Mouse (Mus musculus) heart, postnatal 0 days (tissue): ENCODE measurements around the gene Nfs1. TPM values are rescaled to one million over a fixed set of nuclear protein-coding genes. Genes with fewer than 3 reads are reported as not detected.
"Not testable (repeated sequence)": the region's sequence is repeated elsewhere in the genome, so short reads cannot be mapped to it uniquely, and the experiment has no call there.

Experiments used
- ATAC-seq: fragments of 200-750 bp; cut with Nextera tagmentation; 2 replicates; pipeline ENCODE4 v1.8.0; 2017; ENCODE audit warnings: low read depth, moderate number of reproducible peaks, moderate library complexity; ENCODE audit not compliant: insufficient read depth
- DNase-seq: peaks from one replicate; pipeline ENCODE4 v3.0.0-alpha.2; 2016; ENCODE audit warnings: low spot score
- H3K27ac ChIP-seq: fragments of 300-500 bp; sonication (generic); 2 replicates; pipeline ENCODE4 v1.5.1; 2014; ENCODE audit warnings: low read depth, mild to moderate bottlenecking
- H3K27me3 ChIP-seq: fragments of 300-500 bp; sonication (generic); 2 replicates; pipeline ENCODE4 v1.6.1; 2014; ENCODE audit warnings: low read length, mixed read lengths; ENCODE audit not compliant: control insufficient read depth, insufficient read depth
- H3K36me3 ChIP-seq: fragments of 300-500 bp; sonication (generic); replicated peaks from 2 replicates; pipeline ENCODE4 v1.6.1; 2014; ENCODE audit warnings: low read length, mixed read lengths; ENCODE audit not compliant: control insufficient read depth, insufficient read depth
- H3K4me1 ChIP-seq: fragments of 300-500 bp; sonication (generic); 2 replicates; pipeline ENCODE4 v1.6.1; 2014; ENCODE audit warnings: antibody characterized with exemption; ENCODE audit not compliant: control insufficient read depth, insufficient read depth
- H3K4me2 ChIP-seq: fragments of 300-500 bp; sonication (generic); 2 replicates; pipeline ENCODE4 v1.6.1; 2014; ENCODE audit warnings: low read depth, mild to moderate bottlenecking, low read length, moderate library complexity
- H3K4me3 ChIP-seq: fragments of 300-500 bp; sonication (generic); 2 replicates; pipeline ENCODE4 v1.5.1; 2014; ENCODE audit warnings: low read depth, low read length
- H3K9ac ChIP-seq: fragments of 300-500 bp; sonication (generic); replicated peaks from 2 replicates; pipeline ENCODE4 v1.6.1; 2014; ENCODE audit warnings: low read depth, low read length, mixed read lengths
- H3K9me3 ChIP-seq: fragments of 300-500 bp; sonication (generic); replicated peaks from 2 replicates; pipeline ENCODE4 v1.6.1; 2016; ENCODE audit warnings: low read length; ENCODE audit not compliant: control insufficient read depth
- CTCF ChIP-seq: IDR thresholded peaks from 2 replicates; pipeline ENCODE4 v1.5.1; 2016; ENCODE audit warnings: antibody characterized with exemption, control low read depth, low read depth
- EP300 ChIP-seq: IDR thresholded peaks from 2 replicates; pipeline ENCODE4 v1.6.1; 2016; ENCODE audit warnings: antibody characterized with exemption, low read depth
- WGBS: fragments of 180-500 bp; shearing (Covaris S2); extraction: QIAGEN DNeasy Blood & Tissue Kit; methylation state at CpG from one replicate; pipeline ENCODE4 v1.1.7; 2014; 5-methylcytosine and 5-hydroxymethylcytosine counted together
- polyA plus RNA-seq: library from polyadenylated mRNA; unstranded; fragments of >200 nt; fragmentation: Nextera tagmentation; extraction: Ambion mirVana; gene quantifications from 2 replicates; pipeline ENCODE4 v1.2.1, GENCODE M21; 2015
- total RNA-seq: library from RNA; depleted of rRNA; stranded (reverse); fragments of >200 nt; gene quantifications from 2 replicates; pipeline ENCODE4 v1.2.3, GENCODE M21; 2014; ENCODE audit warnings: low replicate concordance; rRNA removed

The Nfs1 gene
- total RNA-seq = 104 and 106 TPM in 2 replicates
- 71.4 and 75.1 TPM in 2 replicates for polyA plus RNA-seq

- peaks cover 4% of the 10 kb centered on the region; the same call in 1 of the 2 replicates for H3K4me1 ChIP-seq
- peak within 1 kb of the TSS; percentile 73 for H3K4me2 ChIP-seq
- no peaks in the 10 kb centered on the region for H3K9me3 ChIP-seq
- TF ChIP-seq EP300 (no peak), CTCF (peak; percentile 51)
- peak within 1 kb of the TSS; percentile 91 for H3K27ac ChIP-seq
- peak within 1 kb of the TSS; percentile 60 for H3K4me3 ChIP-seq
- peak within 1 kb of the TSS; percentile 71 for H3K9ac ChIP-seq
- peak; percentile 92 for DNase-seq
- H3K27me3 ChIP-seq = no peaks in the 10 kb centered on the region
- H3K36me3 ChIP-seq = peaks cover 52% of the 10 kb centered on the region
- ATAC-seq = peak; percentile 94
- 0% methylated on average over 62 of the region's 70 CpGs for WGBS
Measured at GRCm38 (mm10) chr2:156143953-156144724, at the start of gene Nfs1, which contains the start of gene Romo1. TSS of gene Nfs1 (minus strand) at chr2:156144186. TSS of gene Romo1 (plus strand) at chr2:156144039.

DNA sequence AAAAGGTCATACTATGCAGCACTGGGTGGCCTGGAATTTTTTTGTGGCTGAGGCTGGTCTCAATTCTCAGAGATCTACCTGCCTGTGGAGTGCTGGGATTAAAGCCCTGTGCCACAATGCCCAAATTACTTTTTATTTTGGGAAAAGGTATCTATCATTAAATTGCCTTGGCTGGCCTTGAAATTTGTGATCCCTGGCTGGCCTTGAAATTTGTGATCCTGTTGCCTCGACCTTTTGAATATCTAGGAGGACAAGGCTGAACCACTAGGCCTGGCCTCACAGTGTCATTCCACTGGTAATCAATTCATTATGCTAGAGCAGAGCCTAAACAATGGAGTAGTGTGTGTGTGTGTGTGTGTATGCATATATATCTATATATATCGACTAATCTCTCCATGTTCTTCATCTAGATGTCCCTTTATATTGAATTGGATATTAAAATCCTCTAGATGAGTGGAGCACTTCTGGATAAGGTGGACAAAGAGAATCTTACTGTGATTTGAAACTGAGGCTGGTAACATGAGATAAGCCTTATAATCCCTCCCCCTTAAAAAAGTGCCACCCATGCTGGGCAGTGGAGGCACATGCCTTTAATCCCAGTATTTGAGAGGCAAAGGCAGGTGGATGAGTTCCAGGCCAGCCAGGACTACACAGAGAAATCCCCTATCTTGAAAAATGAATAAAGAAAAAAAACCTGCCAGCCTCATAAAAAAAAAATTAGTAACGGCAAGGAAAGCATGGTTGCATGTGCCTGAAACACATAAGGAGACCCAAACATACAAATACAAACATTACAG, 49.3 kb upstream of the Nfs1 start:
- H3K27ac ChIP-seq = no peak overlapping the region
- ATAC-seq = no peak

DNA sequence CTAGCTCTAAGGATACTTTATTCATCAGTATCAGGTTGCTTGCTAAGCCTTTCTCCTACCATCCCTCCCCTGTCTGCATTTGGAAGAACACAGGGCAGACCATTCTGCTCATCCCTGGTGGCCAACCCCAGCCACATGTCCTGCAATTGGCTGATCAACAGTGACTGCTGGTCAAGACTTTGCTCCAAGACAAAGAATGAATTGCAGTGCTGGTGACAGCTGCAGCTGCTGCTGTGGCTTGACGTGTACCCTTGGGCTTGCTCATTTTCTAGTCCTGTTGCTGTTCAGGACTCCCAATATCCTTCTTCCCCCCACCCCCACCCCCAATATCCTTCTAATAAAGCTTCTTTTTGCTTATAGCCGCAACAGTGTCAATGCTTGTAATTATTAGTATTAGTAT, 48.1 kb upstream of the Nfs1 start:
- Histone ChIP-seq H3K4me3 (no peak overlapping the region), H3K9ac (no peak overlapping the region), H3K27me3 (no peaks in the 10 kb centered on the region), H3K4me2 (no peak overlapping the region), H3K27ac (no peak overlapping the region), H3K4me1 (peaks cover 3% of the 10 kb centered on the region; the same call in 1 of the 2 replicates), H3K36me3 (no peaks in the 10 kb centered on the region), H3K9me3 (no peaks in the 10 kb centered on the region)
- ATAC-seq = no peak
- no peak for TF ChIP-seq EP300
- TF ChIP-seq CTCF = no peak
- 80% methylated on average over 2 of the region's 2 CpGs for WGBS
- no peak for DNase-seq

More for the DNA sequence above, 49.3 kb upstream of the Nfs1 start:
- no peak overlapping the region for H3K4me3 ChIP-seq
- 71% methylated on average over 3 of the region's 3 CpGs for WGBS
- no peak overlapping the region for H3K9ac ChIP-seq
- no peak for DNase-seq
- no peaks in the 10 kb centered on the region for H3K36me3 ChIP-seq
- no peaks in the 10 kb centered on the region for H3K9me3 ChIP-seq
- peaks cover 3% of the 10 kb centered on the region; the same call in 1 of the 2 replicates for H3K4me1 ChIP-seq
- H3K27me3 ChIP-seq = no peaks in the 10 kb centered on the region
- no peak for TF ChIP-seq EP300
- no peak for TF ChIP-seq CTCF
- no peak overlapping the region for H3K4me2 ChIP-seq

- no peak for TF ChIP-seq CTCF
- TF ChIP-seq EP300 = no peak
- Histone ChIP-seq H3K4me3 (no peak overlapping the region), H3K9ac (no peak overlapping the region), H3K27ac (no peak overlapping the region), H3K9me3 (no peaks in the 10 kb centered on the region), H3K36me3 (no peaks in the 10 kb centered on the region), H3K4me2 (no peak overlapping the region), H3K4me1 (peaks cover 3% of the 10 kb centered on the region; the same call in 1 of the 2 replicates), H3K27me3 (no peaks in the 10 kb centered on the region)
- no peak for DNase-seq
- no peak for ATAC-seq
- 96% methylated on average over 2 of the region's 2 CpGs for WGBS
Measured at GRCm38 (mm10) chr2:156191540-156191939, 47.6 kb upstream of the Nfs1 start.

- Histone ChIP-seq H3K4me1 (no peaks in the 10 kb centered on the region), H3K9ac (no peak overlapping the region), H3K4me3 (no peak overlapping the region), H3K27ac (peak overlapping the region; percentile 44; the same call in 1 of the 2 replicates), H3K9me3 (no peaks in the 10 kb centered on the region), H3K4me2 (no peak overlapping the region), H3K27me3 (no peaks in the 10 kb centered on the region), H3K36me3 (no peaks in the 10 kb centered on the region)
- 58% methylated on average over 14 of the region's 14 CpGs for WGBS
- no peak for ATAC-seq
- no peak for DNase-seq
- TF ChIP-seq EP300 = no peak
- no peak for TF ChIP-seq CTCF
Measured at GRCm38 (mm10) chr2:156190004-156190896, 46.3 kb upstream of the Nfs1 start.

DNA sequence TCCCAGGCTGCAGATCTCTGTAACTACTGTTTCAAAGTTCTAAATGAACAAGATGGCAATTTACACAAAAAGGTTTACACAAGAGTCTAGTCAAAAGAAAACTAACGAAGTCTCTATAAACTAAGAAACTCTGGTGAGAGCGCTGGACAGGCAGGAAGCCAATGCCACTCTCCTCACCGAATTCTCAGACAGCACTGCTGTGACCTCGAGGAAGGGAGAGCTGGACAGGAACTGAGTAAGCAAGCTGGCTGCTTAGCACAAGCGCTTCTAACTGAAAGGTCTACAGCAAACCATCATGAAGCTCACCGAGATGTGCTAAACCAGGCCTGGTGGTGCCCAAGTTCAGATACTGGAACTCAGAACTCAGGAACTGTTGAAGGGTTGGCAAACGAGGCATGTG, 45.3 kb upstream of the Nfs1 start:
- H3K4me2 ChIP-seq, ATAC-seq, H3K9ac ChIP-seq, H3K27ac ChIP-seq, H3K9me3 ChIP-seq, H3K4me1 ChIP-seq, H3K27me3 ChIP-seq, H3K36me3 ChIP-seq, DNase-seq, H3K4me3 ChIP-seq: not testable (repeated sequence)
- WGBS = 64% methylated on average over 7 of the region's 7 CpGs
